Mouse (Mus musculus): ENCODE measurements around the gene Ern2. TPM values are rescaled to one million over a fixed set of nuclear protein-coding genes. Genes with fewer than 3 reads are reported as not detected.

Gene Ern2
- polyA plus RNA-seq, 1 experiment from 2014 or later: 1.1 TPM

DNA sequence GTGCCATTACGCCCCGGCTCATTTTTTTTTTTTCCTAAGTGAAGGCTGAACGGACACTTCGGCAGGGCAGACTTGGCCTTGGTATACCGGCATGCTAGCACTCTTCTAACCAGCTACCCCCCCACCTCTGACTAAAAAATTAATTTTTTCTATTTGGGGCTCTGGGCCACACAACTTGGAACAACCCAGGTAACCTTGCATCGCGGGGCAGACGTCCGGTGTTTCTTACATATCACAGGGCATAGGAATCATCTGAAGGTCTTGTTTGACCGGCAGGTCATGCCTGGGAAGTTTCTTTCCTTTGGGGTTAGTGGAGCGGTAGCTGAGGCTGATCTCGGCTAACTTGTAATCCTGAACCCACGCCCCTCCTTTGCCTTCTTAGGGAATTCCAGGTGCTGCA, 27.5 kb downstream of the Ern2 start:
- ATAC-seq (ENCODE audit: low FRiP score, low read depth): no peak; the same call in 1 of the 2 replicates
- peak overlapping the region; percentile 95 for H3K4me2 ChIP-seq
- peak overlapping the region; percentile 71 for H3K9ac ChIP-seq
- peaks cover 30% of the 10 kb centered on the region for H3K4me1 ChIP-seq (replicated peaks)
- 4% methylated on average over 13 of the region's 13 CpGs for WGBS
- H3K4me3 ChIP-seq: peak overlapping the region; percentile 80
- no peaks in the 10 kb centered on the region for H3K27me3 ChIP-seq
- no peaks in the 10 kb centered on the region for H3K36me3 ChIP-seq
- peak overlapping the region; percentile 70; the same call in 1 of the 2 replicates for H3K27ac ChIP-seq (replicated peaks)
- no peaks in the 10 kb centered on the region for H3K9me3 ChIP-seq

DNA sequence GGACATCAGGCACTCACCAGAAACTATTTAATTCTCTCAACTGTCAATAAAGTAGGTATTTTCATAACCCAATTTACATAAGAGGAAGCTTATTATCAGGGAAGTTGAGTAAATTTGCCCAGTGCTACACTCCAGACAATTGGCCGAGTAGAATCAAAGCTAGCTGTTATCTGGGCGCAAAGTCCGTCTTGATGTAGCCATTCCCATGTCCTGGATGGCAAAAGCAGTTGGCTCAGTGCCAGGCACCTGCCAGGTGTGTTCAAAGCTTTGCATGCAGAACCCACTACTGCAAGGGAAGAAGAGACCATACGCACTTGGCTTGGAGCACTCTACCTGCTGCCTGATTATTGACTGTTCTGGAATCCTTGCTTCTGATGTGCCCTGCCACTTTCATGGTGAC, 33.5 kb downstream of the Ern2 start:
- Histone ChIP-seq H3K27me3 (no peaks in the 10 kb centered on the region), H3K9me3 (no peaks in the 10 kb centered on the region), H3K4me1 (replicated peaks) (no peaks in the 10 kb centered on the region), H3K9ac (no peak overlapping the region), H3K4me2 (no peak overlapping the region), H3K4me3 (no peak overlapping the region), H3K27ac (replicated peaks) (no peak overlapping the region), H3K36me3 (peaks cover 28% of the 10 kb centered on the region)
- 92% methylated on average over 4 of the region's 4 CpGs for WGBS
- no peak for ATAC-seq (ENCODE audit: low FRiP score, low read depth)

DNA sequence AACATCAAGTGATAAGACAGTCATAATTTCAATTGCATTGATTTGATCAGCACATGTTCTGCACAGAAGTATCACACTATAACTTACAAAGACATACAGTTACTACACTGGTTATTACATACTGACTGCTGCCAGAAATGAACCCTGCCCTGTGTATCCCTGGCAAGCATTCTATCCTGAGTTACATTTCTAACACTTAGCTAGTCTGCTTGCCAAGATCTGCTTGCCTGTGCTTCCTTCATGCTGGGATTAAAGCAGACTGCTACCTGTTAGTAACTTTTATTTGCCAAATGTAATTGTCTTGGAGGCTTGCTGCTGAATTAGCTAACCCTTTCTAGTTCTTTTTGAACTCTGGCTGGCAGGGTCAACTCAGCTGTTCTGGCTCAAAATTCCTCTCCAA, 45.0 kb downstream of the Ern2 start:
- no peak overlapping the region for H3K4me2 ChIP-seq
- peaks cover 92% of the 10 kb centered on the region for H3K36me3 ChIP-seq
- ATAC-seq (ENCODE audit: low FRiP score, low read depth): no peak
- no peak overlapping the region for H3K9ac ChIP-seq
- H3K4me3 ChIP-seq: no peak overlapping the region
- H3K27me3 ChIP-seq: no peaks in the 10 kb centered on the region
- H3K27ac ChIP-seq (replicated peaks): no peak overlapping the region
- H3K4me1 ChIP-seq (replicated peaks): no peaks in the 10 kb centered on the region
- H3K9me3 ChIP-seq: no peaks in the 10 kb centered on the region

- ATAC-seq (ENCODE audit: low FRiP score, low read depth): no peak
- H3K9me3 ChIP-seq: no peaks in the 10 kb centered on the region
- 96% methylated on average over 5 of the region's 5 CpGs for WGBS
- peaks cover 8% of the 10 kb centered on the region for H3K4me1 ChIP-seq (replicated peaks)
- H3K9ac ChIP-seq: no peak overlapping the region
- H3K27ac ChIP-seq (replicated peaks): no peak overlapping the region
- no peak overlapping the region for H3K4me3 ChIP-seq
- no peak overlapping the region for H3K4me2 ChIP-seq
- H3K36me3 ChIP-seq: peaks cover 75% of the 10 kb centered on the region
- H3K27me3 ChIP-seq: no peaks in the 10 kb centered on the region
Measured at GRCm38 (mm10) chr7:122138190-122138589, 47.8 kb downstream of the Ern2 start.

DNA sequence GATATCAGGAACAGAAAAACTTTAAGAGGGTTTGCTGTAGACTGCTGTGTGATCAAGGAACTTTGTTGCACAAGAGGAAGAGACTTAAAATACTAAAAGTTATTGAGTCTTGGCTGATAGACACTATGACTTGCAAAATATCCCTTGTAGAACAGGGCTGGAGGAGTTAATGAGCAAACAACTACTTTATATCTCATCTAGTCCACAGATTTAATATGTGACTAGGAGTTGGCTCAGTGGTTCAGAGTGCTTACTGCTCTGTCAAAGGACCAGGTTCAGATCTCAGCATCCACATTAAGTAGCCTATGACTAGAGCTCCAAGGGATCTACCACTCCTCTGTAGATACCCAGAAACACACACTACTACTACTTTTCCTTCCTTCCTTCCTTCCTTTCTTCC, 48.9 kb downstream of the Ern2 start:
- H3K36me3 ChIP-seq: peaks cover 66% of the 10 kb centered on the region
- no peaks in the 10 kb centered on the region for H3K9me3 ChIP-seq
- no peak overlapping the region for H3K27ac ChIP-seq (replicated peaks)
- no peak for ATAC-seq (ENCODE audit: low FRiP score, low read depth)
- H3K27me3 ChIP-seq: no peaks in the 10 kb centered on the region
- no peak overlapping the region for H3K9ac ChIP-seq
- H3K4me3 ChIP-seq: no peak overlapping the region
- H3K4me2 ChIP-seq: no peak overlapping the region
- peaks cover 13% of the 10 kb centered on the region for H3K4me1 ChIP-seq (replicated peaks)

GRCm38 (mm10) chr7:122135070-122135469, 50.9 kb downstream of the Ern2 start:
- WGBS: 73% methylated on average over 10 of the region's 10 CpGs
- no peak for ATAC-seq (ENCODE audit: low FRiP score, low read depth)
- Histone ChIP-seq H3K27ac (replicated peaks) (no peak overlapping the region), H3K4me1 (replicated peaks) (peaks cover 13% of the 10 kb centered on the region), H3K9ac (no peak overlapping the region), H3K4me3 (no peak overlapping the region), H3K9me3 (no peaks in the 10 kb centered on the region), H3K36me3 (peaks cover 46% of the 10 kb centered on the region), H3K4me2 (no peak overlapping the region), H3K27me3 (no peaks in the 10 kb centered on the region)

GRCm38 (mm10) chr7:122133338-122133625, 52.7 kb downstream of the Ern2 start:
- Histone ChIP-seq H3K27ac (replicated peaks) (peak overlapping the region; percentile 81), H3K27me3 (no peaks in the 10 kb centered on the region), H3K4me1 (replicated peaks) (peaks cover 13% of the 10 kb centered on the region), H3K4me3 (peak overlapping the region; percentile 91), H3K4me2 (peak overlapping the region; percentile 91), H3K9ac (peak overlapping the region; percentile 84), H3K9me3 (no peaks in the 10 kb centered on the region), H3K36me3 (peaks cover 29% of the 10 kb centered on the region)
- 22% methylated on average over 8 of the region's 8 CpGs for WGBS
- ATAC-seq (ENCODE audit: low FRiP score, low read depth): no peak

DNA sequence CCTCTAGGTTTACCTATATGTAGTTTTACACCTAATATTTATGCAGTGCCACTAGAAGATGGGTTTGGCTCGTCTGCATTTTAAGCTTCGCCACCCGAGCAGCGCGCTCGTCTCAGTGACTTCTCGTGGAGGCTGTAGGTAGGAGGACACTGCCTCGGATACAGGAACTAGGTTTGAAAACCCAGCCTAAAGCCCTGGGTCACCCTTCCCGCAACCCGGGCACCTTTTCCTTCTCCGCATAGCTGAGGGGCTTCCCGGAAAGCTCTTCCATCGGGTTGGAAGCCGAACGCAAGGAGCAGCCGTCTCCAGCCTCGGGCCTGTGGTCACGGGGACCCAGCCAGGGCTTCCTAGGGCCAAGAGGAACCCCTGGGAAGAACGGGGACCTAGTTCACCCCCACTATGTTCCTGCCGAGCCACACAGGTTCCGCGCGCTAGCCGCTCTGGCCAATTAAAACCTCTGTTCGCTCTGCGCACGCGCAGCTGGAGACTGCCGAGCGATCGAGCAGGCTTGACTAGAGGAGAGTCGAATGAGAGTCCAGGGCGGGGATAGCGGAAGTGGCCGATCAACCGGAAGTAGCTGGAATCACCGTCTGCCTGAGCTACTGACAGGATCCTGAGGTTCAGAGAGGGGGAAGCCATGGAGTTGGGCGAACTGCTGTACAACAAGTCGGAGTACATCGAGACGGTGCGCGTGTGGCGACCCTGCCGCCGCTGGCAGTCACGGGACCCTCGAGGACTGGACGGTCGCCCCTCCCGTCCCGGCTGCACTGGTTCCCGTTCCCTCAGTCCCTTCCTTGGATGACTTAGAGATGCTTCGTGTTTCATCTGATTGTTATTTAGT, 53.3 kb downstream of the Ern2 start, which contains the start of the genes Palb2 and Dctn5:
TSS of gene Palb2 (minus strand) at position 489 of the 841 bp plus-strand sequence.
TSS of gene Dctn5 (plus strand) at position 545 of the 841 bp plus-strand sequence.
- Histone ChIP-seq H3K36me3 (peaks cover 24% of the 10 kb centered on the region), H3K4me3 (peak within 1 kb of the TSS; percentile 91), H3K4me1 (replicated peaks) (peaks cover 13% of the 10 kb centered on the region), H3K9me3 (no peaks in the 10 kb centered on the region), H3K27ac (replicated peaks) (peak within 1 kb of the TSS; percentile 81), H3K4me2 (peak within 1 kb of the TSS; percentile 91), H3K27me3 (no peaks in the 10 kb centered on the region), H3K9ac (peak within 1 kb of the TSS; percentile 84)
- peak; percentile 97 for ATAC-seq (ENCODE audit: low FRiP score, low read depth)
- WGBS: under 1% methylated on average over 54 of the region's 54 CpGs

DNA sequence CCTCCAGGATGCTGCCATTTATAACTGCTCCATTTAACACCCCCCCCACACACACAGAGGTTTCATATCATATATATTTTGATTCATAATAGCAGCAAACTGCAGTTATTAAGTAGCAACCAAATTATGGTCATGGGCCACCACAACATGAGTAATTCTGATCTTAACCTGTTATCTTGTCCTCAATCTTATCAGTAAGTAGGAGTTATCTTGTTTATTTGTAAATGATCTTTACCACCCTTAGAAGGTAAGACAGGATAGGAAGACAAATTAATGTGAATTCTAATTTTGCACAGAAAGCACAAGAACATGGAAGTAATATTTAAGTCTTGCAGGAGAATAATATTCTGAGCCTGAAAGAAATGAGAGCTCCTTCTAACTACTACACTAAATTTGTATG, 54.2 kb downstream of the Ern2 start:
- Histone ChIP-seq H3K4me1 (replicated peaks) (peaks cover 13% of the 10 kb centered on the region), H3K27me3 (no peaks in the 10 kb centered on the region), H3K27ac (replicated peaks) (no peak overlapping the region), H3K4me3 (peak overlapping the region; percentile 91), H3K9ac (no peak overlapping the region), H3K9me3 (no peaks in the 10 kb centered on the region), H3K36me3 (peaks cover 19% of the 10 kb centered on the region), H3K4me2 (peak overlapping the region; percentile 91)
- no peak for ATAC-seq (ENCODE audit: low FRiP score, low read depth)

DNA sequence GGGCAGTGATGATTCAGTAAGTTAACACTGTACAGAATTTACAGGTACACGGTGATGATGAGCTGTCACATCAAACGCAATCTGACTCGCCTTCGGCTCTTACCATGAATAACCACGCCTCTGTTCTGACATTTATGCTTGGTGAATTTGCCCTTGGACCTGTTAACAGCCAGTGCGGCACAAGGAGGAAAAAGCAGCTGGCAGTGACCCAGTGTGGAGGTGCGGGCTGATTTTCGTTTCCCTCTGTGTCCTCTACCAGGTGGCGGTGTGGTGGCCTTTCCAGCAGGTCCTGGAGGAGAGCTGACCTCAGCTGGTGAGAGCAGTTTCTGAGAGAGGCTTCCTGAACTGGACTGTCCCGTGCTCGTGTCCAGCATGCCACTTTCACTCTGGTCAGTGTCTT, 59.1 kb downstream of the Ern2 start:
- 95% methylated on average over 11 of the region's 11 CpGs for WGBS

GRCm38 (mm10) chr7:122125636-122126035, 60.4 kb downstream of the Ern2 start:
- no peak for ATAC-seq (ENCODE audit: low FRiP score, low read depth)
- no peaks in the 10 kb centered on the region for H3K4me1 ChIP-seq (replicated peaks)
- H3K4me2 ChIP-seq: no peak overlapping the region
- peaks cover 2% of the 10 kb centered on the region; the same call in 1 of the 2 replicates for H3K36me3 ChIP-seq
- H3K27ac ChIP-seq (replicated peaks): no peak overlapping the region
- no peaks in the 10 kb centered on the region for H3K27me3 ChIP-seq
- no peak overlapping the region for H3K4me3 ChIP-seq
- WGBS: 80% methylated on average over 8 of the region's 8 CpGs
- no peaks in the 10 kb centered on the region for H3K9me3 ChIP-seq
- no peak overlapping the region for H3K9ac ChIP-seq

More for the DNA sequence above, 59.1 kb downstream of the Ern2 start:
- Histone ChIP-seq H3K4me1 (replicated peaks) (no peaks in the 10 kb centered on the region), H3K36me3 (peaks cover 2% of the 10 kb centered on the region; the same call in 1 of the 2 replicates), H3K27ac (replicated peaks) (no peak overlapping the region), H3K9me3 (no peaks in the 10 kb centered on the region), H3K27me3 (no peaks in the 10 kb centered on the region), H3K4me3 (no peak overlapping the region), H3K9ac (no peak overlapping the region), H3K4me2 (no peak overlapping the region)
- ATAC-seq (ENCODE audit: low FRiP score, low read depth): no peak

- Histone ChIP-seq H3K36me3 (peaks cover 2% of the 10 kb centered on the region; the same call in 1 of the 2 replicates), H3K9me3 (no peaks in the 10 kb centered on the region), H3K4me2 (no peak overlapping the region), H3K4me3 (no peak overlapping the region), H3K9ac (no peak overlapping the region), H3K4me1 (replicated peaks) (no peaks in the 10 kb centered on the region), H3K27ac (replicated peaks) (no peak overlapping the region), H3K27me3 (no peaks in the 10 kb centered on the region)
- ATAC-seq (ENCODE audit: low FRiP score, low read depth): no peak
- WGBS: 91% methylated on average over 4 of the region's 4 CpGs
Measured at GRCm38 (mm10) chr7:122123518-122123917, 62.5 kb downstream of the Ern2 start.
